Mouse (Mus musculus) bone marrow macrophage, adult 2 months (primary cell): ENCODE results near the gene Ces3a. TPM values are rescaled to one million over a fixed set of nuclear protein-coding genes. Genes with fewer than 3 reads are reported as not detected.

Experiments used
- H3K27ac ChIP-seq: 2 replicates; pipeline ENCODE4 v1.5.1; 2012; ENCODE audit warnings: low read depth, low read length; ENCODE audit not compliant: insufficient read depth
- H3K4me1 ChIP-seq: 2 replicates; pipeline ENCODE4 v1.6.1; 2012; ENCODE audit warnings: low read length; ENCODE audit not compliant: control insufficient read depth, insufficient read depth
- H3K4me3 ChIP-seq: 2 replicates; pipeline ENCODE4 v1.5.1; 2012; ENCODE audit warnings: mild to moderate bottlenecking, low read length, moderate library complexity; ENCODE audit not compliant: insufficient read depth
- CTCF ChIP-seq: IDR thresholded peaks from 2 replicates; pipeline ENCODE4 v1.5.1; 2012; ENCODE audit warnings: low read depth, mild to moderate bottlenecking, low read length, moderate library complexity
- POLR2A ChIP-seq: IDR thresholded peaks from 2 replicates; pipeline ENCODE4 v1.6.1; 2012; ENCODE audit warnings: mild to moderate bottlenecking, low read depth, low read length, borderline replicate concordance
- polyA plus RNA-seq: library from polyadenylated mRNA; stranded (reverse); fragments of >200 nt; gene quantifications from 2 replicates; pipeline ENCODE4 v1.2.4, GENCODE M21; 2012; ENCODE audit not compliant: missing spikeins, insufficient read depth, insufficient read length

Gene Ces3a
- polyA plus RNA-seq = not detected in 2 replicates

DNA sequence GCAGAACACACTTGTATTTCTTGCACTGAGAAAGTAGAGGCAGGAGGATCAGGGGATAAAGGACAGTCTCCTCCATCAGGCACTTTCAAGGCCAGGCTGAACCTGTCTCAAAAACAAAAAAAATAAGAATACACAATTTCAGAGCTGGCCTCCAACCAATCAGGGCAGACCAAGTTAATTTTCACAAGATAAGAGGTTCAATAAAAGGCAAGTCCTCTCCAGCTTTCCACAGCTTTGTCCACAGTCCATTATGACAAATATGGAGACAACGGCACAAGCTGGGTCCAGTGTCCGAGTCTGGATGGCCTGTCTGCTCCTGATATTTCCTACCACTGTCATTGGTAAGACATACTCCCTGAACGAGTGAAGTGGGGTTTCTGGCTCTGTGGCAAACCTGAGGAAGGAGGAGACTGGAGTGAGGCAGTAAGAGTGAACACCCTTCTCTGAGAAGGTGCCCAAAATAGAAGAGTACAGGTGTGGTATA lies at the start of gene Ces3a:
Gene Ces3a (plus strand): TSS at position 231 of the 484 bp plus-strand sequence.
- TF ChIP-seq POLR2A (no peak), CTCF (no peak)
- Histone ChIP-seq H3K4me1 (no peaks in the 10 kb centered on the region), H3K27ac (no peak within 1 kb of the TSS), H3K4me3 (no peak within 1 kb of the TSS)

DNA sequence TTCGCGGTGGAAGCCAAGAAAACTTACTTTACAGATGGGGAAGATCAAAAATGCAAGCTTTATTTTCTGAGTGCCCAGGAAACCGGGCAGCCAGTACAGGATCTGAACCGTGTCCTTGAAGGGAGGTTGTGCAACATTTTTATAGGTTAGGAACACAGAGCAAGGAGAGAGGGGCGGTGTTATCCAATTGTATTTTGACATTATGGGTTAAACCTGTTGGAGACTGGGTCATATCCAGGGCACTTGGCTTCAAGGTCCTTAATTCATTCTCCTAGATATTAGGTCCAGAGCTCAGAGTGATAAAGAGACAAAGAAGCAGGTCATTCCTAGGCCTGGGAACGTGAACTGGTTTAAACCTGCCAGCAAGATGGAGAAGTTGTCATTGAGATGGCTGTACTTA lies 49.2 kb upstream of the Ces3a start:
- TF ChIP-seq POLR2A = no peak
- TF ChIP-seq CTCF = no peak
- Histone ChIP-seq H3K4me3 (no peak overlapping the region), H3K27ac (no peak overlapping the region), H3K4me1 (no peaks in the 10 kb centered on the region)

DNA sequence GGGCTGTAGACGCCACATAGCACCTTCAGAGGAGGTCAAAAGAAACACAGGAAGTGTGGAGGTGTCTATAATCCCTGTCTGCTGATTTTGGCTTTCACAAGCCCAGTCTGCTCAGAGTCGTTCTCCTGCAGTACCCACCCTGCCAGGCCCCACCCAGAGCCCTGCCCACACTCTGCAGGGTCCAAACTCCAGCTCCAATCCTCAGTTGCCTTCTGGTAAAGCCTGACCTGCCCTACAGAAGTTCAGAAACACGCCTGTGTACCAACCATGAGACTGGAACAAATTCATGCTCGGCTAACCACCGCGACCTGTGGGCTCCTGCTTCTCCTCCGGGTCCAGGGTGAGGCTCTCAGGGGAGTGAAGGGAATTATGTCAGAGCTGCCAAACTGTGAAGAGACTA lies 47.8 kb upstream of the Ces3a start, which contains the start of gene Ces2h:
Gene Ces2h (plus strand): TSS at position 268 of the 400 bp plus-strand sequence.
- H3K27ac ChIP-seq = no peak within 1 kb of the TSS
- no peak for TF ChIP-seq CTCF
- no peak for TF ChIP-seq POLR2A
- no peak within 1 kb of the TSS for H3K4me3 ChIP-seq
- H3K4me1 ChIP-seq = no peaks in the 10 kb centered on the region

DNA sequence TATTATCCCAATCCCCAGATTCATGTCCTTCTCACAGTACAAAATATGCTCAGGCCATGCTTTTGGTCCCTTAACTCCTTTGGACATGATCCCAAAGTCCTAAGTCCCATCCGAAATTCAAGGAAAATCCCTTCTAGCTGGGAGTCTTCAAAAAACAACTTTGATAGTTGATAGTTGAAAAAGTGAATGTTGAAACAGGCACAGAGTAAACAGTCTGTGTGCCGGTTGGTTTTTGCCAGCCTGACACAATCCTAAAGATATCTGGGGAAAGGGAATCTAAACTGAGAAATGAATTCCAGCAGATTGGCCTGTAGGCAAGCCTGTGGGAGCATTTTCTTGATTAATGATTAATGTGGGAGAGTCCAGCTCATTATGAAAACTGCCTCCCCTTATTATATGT lies 38.4 kb upstream of the Ces3a start:
- Histone ChIP-seq H3K27ac (no peak overlapping the region), H3K4me3 (no peak overlapping the region), H3K4me1 (no peaks in the 10 kb centered on the region)
- TF ChIP-seq CTCF (no peak), POLR2A (no peak)

DNA sequence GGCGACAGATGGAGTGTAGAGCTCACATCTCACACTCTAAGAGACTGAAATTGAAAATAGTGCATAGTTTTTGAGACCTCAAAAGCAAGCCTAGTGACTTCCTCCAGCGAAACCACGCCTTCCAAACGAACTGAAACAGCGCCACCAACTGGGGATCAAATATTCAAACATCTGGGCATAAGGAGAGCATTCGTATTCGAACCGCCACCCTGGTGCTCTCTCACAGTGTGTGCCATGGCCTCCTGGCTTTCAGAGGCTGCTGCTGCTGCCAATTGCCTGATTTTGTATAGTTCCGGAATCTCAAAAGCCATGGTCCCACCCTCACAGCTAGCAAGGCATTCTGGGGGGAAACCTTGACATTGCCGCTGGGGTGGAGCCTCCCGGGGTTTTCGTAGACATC lies 37.3 kb upstream of the Ces3a start:
- TF ChIP-seq CTCF (no peak), POLR2A (no peak)

DNA sequence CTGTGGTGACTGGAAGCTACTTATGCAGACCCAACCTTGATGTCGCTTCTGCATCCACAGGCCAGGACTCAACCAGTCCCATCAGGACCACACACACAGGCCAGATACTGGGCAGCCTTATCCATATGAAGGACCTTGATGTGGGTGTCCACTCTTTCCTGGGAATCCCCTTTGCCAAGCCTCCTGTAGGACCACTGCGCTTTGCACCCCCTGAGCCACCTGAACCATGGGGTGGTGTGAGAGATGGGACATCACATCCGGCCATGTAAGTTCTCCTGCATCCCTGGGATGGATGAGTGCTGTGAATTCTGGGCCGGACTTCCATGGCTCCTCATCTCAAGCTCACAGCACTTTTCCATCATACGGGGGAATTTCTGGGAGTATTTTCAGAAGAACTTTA lies 34.0 kb upstream of the Ces3a start:
- H3K4me1 ChIP-seq = no peaks in the 10 kb centered on the region

More for the DNA sequence above, 37.3 kb upstream of the Ces3a start:
- Histone ChIP-seq H3K4me3 (no peak overlapping the region), H3K27ac (no peak overlapping the region), H3K4me1 (no peaks in the 10 kb centered on the region)

DNA sequence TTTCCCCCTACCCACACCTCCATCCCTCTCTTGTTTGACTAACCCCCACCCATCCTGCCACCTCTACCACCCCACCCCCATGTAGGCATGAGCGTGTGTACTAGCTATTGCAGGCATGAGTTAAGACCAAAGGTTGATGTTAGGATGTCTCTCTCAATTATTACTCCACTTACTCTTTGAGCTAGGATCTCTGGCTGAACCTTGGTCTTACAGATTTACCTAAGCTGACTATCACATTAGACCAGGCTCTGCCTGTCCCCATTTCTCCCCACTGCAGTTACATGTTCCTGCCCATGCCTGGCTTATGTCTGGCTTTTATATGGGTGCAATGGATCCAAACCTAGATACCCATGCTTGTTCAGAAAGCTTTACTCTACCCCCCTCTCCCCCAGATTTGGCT lies 26.4 kb upstream of the Ces3a start:
- no peak for TF ChIP-seq POLR2A
- TF ChIP-seq CTCF = no peak
- Histone ChIP-seq H3K4me3 (no peak overlapping the region), H3K27ac (no peak overlapping the region), H3K4me1 (no peaks in the 10 kb centered on the region)

More for the DNA sequence above, 34.0 kb upstream of the Ces3a start:
- TF ChIP-seq POLR2A (no peak), CTCF (no peak)
- Histone ChIP-seq H3K4me3 (no peak overlapping the region), H3K27ac (no peak overlapping the region)

DNA sequence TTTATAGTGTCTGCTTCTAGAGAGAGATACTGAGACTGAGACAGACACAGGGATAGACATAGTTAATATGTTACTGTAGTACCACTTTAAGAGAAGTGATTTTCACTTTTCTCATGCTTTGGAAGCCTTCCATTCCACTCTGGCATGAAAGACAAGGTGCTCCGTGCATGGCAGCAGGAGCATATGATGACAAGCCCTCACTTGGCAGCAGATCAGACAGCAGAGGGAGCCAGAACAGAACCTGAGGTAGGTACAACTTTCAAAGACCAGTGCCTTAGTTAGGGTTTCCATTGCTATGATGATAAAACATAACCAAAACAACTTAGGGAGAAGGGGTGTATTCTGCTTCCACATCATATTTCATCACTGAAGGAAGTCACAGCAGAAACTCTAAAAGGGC lies 25.3 kb upstream of the Ces3a start:
- no peaks in the 10 kb centered on the region for H3K4me1 ChIP-seq
- TF ChIP-seq POLR2A = no peak
- no peak for TF ChIP-seq CTCF
- no peak overlapping the region for H3K27ac ChIP-seq
- H3K4me3 ChIP-seq = no peak overlapping the region

DNA sequence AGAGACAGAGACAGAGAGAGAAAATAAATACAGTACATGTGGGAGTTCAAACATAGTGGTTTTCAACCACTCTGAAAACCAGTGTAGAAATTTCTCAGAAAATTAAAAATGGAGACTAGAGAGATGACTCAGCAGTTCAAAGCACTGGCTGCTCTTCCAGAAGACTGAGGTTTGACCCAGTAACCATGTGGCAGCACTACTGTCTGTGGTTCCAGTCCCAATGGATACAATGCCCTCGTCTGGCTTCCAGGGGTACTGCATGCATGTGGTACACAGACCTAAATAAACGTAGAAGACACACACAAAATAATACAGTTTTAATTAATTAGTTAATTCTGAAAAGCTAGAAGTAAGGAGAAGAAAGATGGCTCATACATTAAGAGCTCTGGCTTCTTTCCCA lies 23.4 kb upstream of the Ces3a start:
- no peak overlapping the region for H3K27ac ChIP-seq
- H3K4me3 ChIP-seq = no peak overlapping the region
- no peak for TF ChIP-seq POLR2A
- 0 out of 2 replicates have a peak, but pooled peaks have one; percentile 18 for TF ChIP-seq CTCF
- H3K4me1 ChIP-seq = no peaks in the 10 kb centered on the region

DNA sequence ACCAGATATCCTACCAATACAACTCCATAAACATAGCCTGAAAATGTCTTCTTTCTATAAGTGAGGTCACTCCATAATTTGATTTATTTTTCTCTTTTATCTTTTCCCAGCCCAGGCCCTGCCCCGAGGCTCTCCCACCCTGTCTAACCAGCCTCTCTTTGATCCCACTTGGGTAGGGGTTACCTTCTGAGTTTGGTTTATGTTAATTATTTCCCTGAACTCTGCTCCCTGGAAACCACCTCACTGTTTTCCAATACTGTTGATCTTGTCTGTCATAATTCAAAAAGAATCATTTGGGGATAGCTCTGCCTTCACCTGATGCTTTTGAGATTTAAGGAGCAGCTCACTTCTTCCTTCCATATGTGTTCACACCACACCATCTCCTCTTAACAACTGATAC lies 4.9 kb upstream of the Ces3a start:
- Histone ChIP-seq H3K4me3 (no peak overlapping the region), H3K4me1 (no peaks in the 10 kb centered on the region), H3K27ac (no peak overlapping the region)
- TF ChIP-seq CTCF (no peak), POLR2A (no peak)
